In genomic region chr15:101238885-101239511, GRCm38 (mm10) we compare ENCODE assay signal across 7 mouse cellular contexts. TPM values are rescaled to one million over a fixed set of nuclear protein-coding genes. Genes with fewer than 3 reads are reported as not detected.
DNase-seq lines count a peak whose midpoint lies in the region; ATAC-seq and TF ChIP-seq lines count a peak whose summit lies in the region.

No protein-coding gene starts in this region.

- DNase-seq in A20 (ENCODE audit: low read depth, low spot score): peak; percentile 66
- DNase-seq in cerebellum, postnatal 25 days: peak; percentile 73 to 85
- peak; percentile 82 for DNase-seq in layer of hippocampus, adult 9-11 months
- peak; percentile 71 for DNase-seq in lung, postnatal 36 days
- peak; percentile 56 for DNase-seq in right cerebral cortex, postnatal 4 days

- no peak for TF ChIP-seq POLR2A in ES-Bruce4 (IDR thresholded peaks at IDR 0.05; ENCODE audit: insufficient read depth, low read length)

- TF ChIP-seq EP300 in ES-Bruce4 (IDR thresholded peaks at IDR 0.05; ENCODE audit: insufficient read depth, low read depth, low read length): 0 out of 2 replicates have a peak, but pooled peaks have one; percentile 21

- H3K9ac ChIP-seq in ES-Bruce4 (ENCODE audit: low read depth, poor library complexity, severe bottlenecking): peak overlapping the region; percentile 29; the same call in 1 of the 2 replicates
- peak overlapping the region; percentile 48 for H3K9ac ChIP-seq in heart, embryonic 15.5 days

- peak overlapping the region; percentile 85 for H3K4me2 ChIP-seq in heart, embryonic 15.5 days

- no peaks in the 10 kb centered on the region for H3K9me3 ChIP-seq in ES-Bruce4 (replicated peaks; ENCODE audit: control insufficient read depth, insufficient read depth, low read length, poor library complexity, severe bottlenecking)
- no peaks in the 10 kb centered on the region for H3K9me3 ChIP-seq in heart, embryonic 15.5 days (replicated peaks)

- peak overlapping the region; percentile 49 for H3K4me3 ChIP-seq in ES-Bruce4 (ENCODE audit: low read depth, low read length)
- H3K4me3 ChIP-seq in heart, embryonic 15.5 days: peak overlapping the region; percentile 44

- TF ChIP-seq CTCF in ES-Bruce4 (IDR thresholded peaks at IDR 0.05; ENCODE audit: low read depth, low read length): peak; percentile 79

- no peak for ATAC-seq in heart, embryonic 15.5 days (replicated peaks; ENCODE audit: insufficient number of reproducible peaks, insufficient read depth, low FRiP score, low read depth)

- H3K36me3 ChIP-seq in ES-Bruce4 (ENCODE audit: control insufficient read depth, insufficient read depth, low read length, poor library complexity, severe bottlenecking): no peaks in the 10 kb centered on the region
- no peaks in the 10 kb centered on the region for H3K36me3 ChIP-seq in heart, embryonic 15.5 days

- H3K27me3 ChIP-seq in ES-Bruce4 (ENCODE audit: control insufficient read depth, insufficient read depth, low read length, poor library complexity, severe bottlenecking): no peaks in the 10 kb centered on the region
- no peaks in the 10 kb centered on the region for H3K27me3 ChIP-seq in heart, embryonic 15.5 days

- no peak overlapping the region for H3K27ac ChIP-seq in ES-Bruce4 (ENCODE audit: insufficient read depth, low read length)
- peak overlapping the region; percentile 50 for H3K27ac ChIP-seq in heart, embryonic 15.5 days

- WGBS in heart, embryonic 15.5 days: 3% methylated on average over 28 of the region's 28 CpGs

- H3K4me1 ChIP-seq in ES-Bruce4 (ENCODE audit: control insufficient read depth, insufficient read depth, low read length): peaks cover 14% of the 10 kb centered on the region
- peaks cover 54% of the 10 kb centered on the region for H3K4me1 ChIP-seq in heart, embryonic 15.5 days (replicated peaks)

RNA-seq across cellular contexts. Expression of gene Grasp, which starts 15.0 kb away (rescaled TPM):
- polyA plus RNA-seq in ES-Bruce4 (2011; ENCODE audit: insufficient read depth, insufficient read length, low read depth, missing spikeins): 8.6 and 9.6 TPM in 2 replicates
- polyA plus RNA-seq in heart, embryonic 15.5 days (2015; fragmentation: Nextera tagmentation; extraction: Ambion mirVana): 3.3 and 5.0 TPM in 2 replicates

RNA-seq across cellular contexts. Expression of gene Nr4a1, which starts 15.1 kb away (rescaled TPM):
- 29.4 and 31.9 TPM in 2 replicates for polyA plus RNA-seq in ES-Bruce4 (2011; ENCODE audit: insufficient read depth, insufficient read length, low read depth, missing spikeins)
- polyA plus RNA-seq in heart, embryonic 15.5 days (2015; fragmentation: Nextera tagmentation; extraction: Ambion mirVana): 10.6 and 12.5 TPM in 2 replicates

RNA-seq across cellular contexts. Expression of gene Atg101, which starts 45.1 kb away (rescaled TPM):
- polyA plus RNA-seq in ES-Bruce4 (2011; ENCODE audit: insufficient read depth, insufficient read length, low read depth, missing spikeins): 37.6 and 39.1 TPM in 2 replicates
- 52.0 and 59.9 TPM in 2 replicates for polyA plus RNA-seq in heart, embryonic 15.5 days (2015; fragmentation: Nextera tagmentation; extraction: Ambion mirVana)

RNA-seq across cellular contexts. Expression of gene 6030408B16Rik, which starts 54.0 kb away (rescaled TPM):
- polyA plus RNA-seq in ES-Bruce4 (2011; ENCODE audit: insufficient read depth, insufficient read length, low read depth, missing spikeins): not detected in 2 replicates
- 3.1 and 4.8 TPM in 2 replicates for polyA plus RNA-seq in heart, embryonic 15.5 days (2015; fragmentation: Nextera tagmentation; extraction: Ambion mirVana)
